Mouse (Mus musculus) ES-E14 (cell line): ENCODE results near the gene Cd68. TPM values are rescaled to one million over a fixed set of nuclear protein-coding genes. Genes with fewer than 3 reads are reported as not detected.

ENCODE experiments used
- DNase-seq: peaks from one replicate; pipeline ENCODE4 v3.0.0-alpha.2; 2013; ENCODE audit warnings: low read depth, low spot score
- H3K27ac ChIP-seq: 2 replicates; pipeline ENCODE4 v1.5.1; 2012; ENCODE audit warnings: low read depth, mild to moderate bottlenecking, low read length, moderate library complexity, mixed read lengths; ENCODE audit not compliant: poor library complexity, insufficient read depth, severe bottlenecking
- H3K36me3 ChIP-seq: 2 replicates; pipeline ENCODE4 v1.6.1; 2012; ENCODE audit warnings: mild to moderate bottlenecking, low read length, moderate library complexity, mixed read lengths; ENCODE audit not compliant: control insufficient read depth, poor library complexity, insufficient read depth, severe bottlenecking
- H3K4me1 ChIP-seq, 2 experiments: fragments of 150-350 bp in 1 of 2; sonication (generic) in 1 of 2; 2 replicates each; pipeline ENCODE4 v1.6.1; 2012; ENCODE audit warnings: low read length in 2 of 2, mild to moderate bottlenecking in 1 of 2, mixed read lengths in 1 of 2; ENCODE audit not compliant: control insufficient read depth in 2 of 2, insufficient read depth in 2 of 2, poor library complexity in 1 of 2
- H3K4me3 ChIP-seq, 2 experiments: fragments of 150-350 bp in 1 of 2; sonication (generic) in 1 of 2; 2 replicates each; pipeline ENCODE4 v1.5.1; 2012; ENCODE audit warnings: low read length in 2 of 2, low read depth in 1 of 2, mild to moderate bottlenecking in 1 of 2, mixed read lengths in 1 of 2; ENCODE audit not compliant: insufficient read depth in 1 of 2, poor library complexity in 1 of 2, severe bottlenecking in 1 of 2
- H3K9ac ChIP-seq: 2 replicates; pipeline ENCODE4 v1.6.1; 2012; ENCODE audit warnings: low read depth, mild to moderate bottlenecking, low read length, mixed read lengths; ENCODE audit not compliant: poor library complexity, insufficient read depth, severe bottlenecking
- H3K9me3 ChIP-seq: fragments of 150-350 bp; sonication (generic); 2 replicates; pipeline ENCODE4 v1.6.1; 2012; ENCODE audit warnings: low read depth, mild to moderate bottlenecking, low read length; ENCODE audit not compliant: control insufficient read depth, insufficient read depth
- CHD2 ChIP-seq: IDR thresholded peaks from 2 replicates; pipeline ENCODE4 v1.6.1; 2014; ENCODE audit warnings: mild to moderate bottlenecking, low read depth, low read length, inconsistent platforms
- HCFC1 ChIP-seq: IDR thresholded peaks from 2 replicates; pipeline ENCODE4 v1.6.1; 2012; ENCODE audit warnings: low read length, inconsistent platforms, borderline replicate concordance; ENCODE audit not compliant: insufficient read depth
- MAFK ChIP-seq: IDR thresholded peaks from 2 replicates; pipeline ENCODE4 v1.6.1; 2014; ENCODE audit warnings: mild to moderate bottlenecking, low read depth, low read length, inconsistent platforms; ENCODE audit not compliant: insufficient read depth
- ZC3H11A ChIP-seq: IDR thresholded peaks from 2 replicates; pipeline ENCODE4 v1.6.1; 2012; ENCODE audit warnings: low read depth, mild to moderate bottlenecking, inconsistent platforms, low read length, borderline replicate concordance
- ZNF384 ChIP-seq: IDR thresholded peaks from 2 replicates; pipeline ENCODE4 v1.6.1; 2012; ENCODE audit warnings: low read depth, low read length, inconsistent platforms
- in situ Hi-C, 2 experiments: fragments of 600-800 bp; cut with MboI; formaldehyde crosslinking; loops; one replicate each; pipeline ENCODE4 v1.15.1; 2025; ENCODE audit warnings: low sequenced_read_pairs in 2 of 2, inconsistent platforms in 1 of 2; ENCODE audit not compliant: unreplicated experiment in 2 of 2
- total RNA-seq: library from RNA; depleted of rRNA; stranded (reverse); fragments of 300-350 nt; gene quantifications from 2 replicates; pipeline ENCODE4 v1.2.3, GENCODE M21; 2012

Gene Cd68
- total RNA-seq, 1 experiment: 23.4 TPM

DNA sequence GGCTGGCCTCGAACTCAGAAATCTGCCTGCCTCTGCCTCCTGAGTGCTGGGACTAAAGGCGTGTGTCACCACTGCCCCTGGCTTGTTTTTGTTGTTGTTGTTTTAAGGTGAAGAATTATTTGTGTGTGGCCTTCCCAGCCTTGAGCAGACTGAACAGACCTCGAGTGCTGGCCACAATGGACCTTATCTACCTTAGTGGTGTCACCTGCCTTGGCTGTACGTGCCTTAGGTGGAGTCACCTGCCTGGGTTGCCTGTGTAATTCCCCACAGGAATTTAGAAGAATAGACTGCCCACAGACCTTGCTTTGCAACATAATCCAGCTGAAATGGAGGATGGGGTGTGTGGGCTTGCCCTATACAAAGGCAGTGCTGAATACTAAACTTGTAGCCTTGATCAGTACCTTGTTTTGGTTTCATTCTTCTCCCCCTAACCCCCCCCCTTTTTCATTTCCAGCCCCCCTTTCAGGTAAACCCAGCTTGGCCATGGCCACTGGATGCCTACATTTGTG lies 42.0 kb upstream of the Cd68 start:
- Histone ChIP-seq H3K9me3 (no peaks in the 10 kb centered on the region), H3K4me1 (peaks cover 18 to 26% of the 10 kb centered on the region in 2 experiments), H3K27ac (peak overlapping the region; percentile 98), H3K36me3 (no peaks in the 10 kb centered on the region), H3K9ac (peak overlapping the region; percentile 49; the same call in 1 of the 2 replicates), H3K4me3 (no peak overlapping the region)
- TF ChIP-seq MAFK (no peak), CHD2 (no peak), ZC3H11A (no peak), ZNF384 (no peak)
- in situ Hi-C loops: no loop called here
- no peak for DNase-seq

DNA sequence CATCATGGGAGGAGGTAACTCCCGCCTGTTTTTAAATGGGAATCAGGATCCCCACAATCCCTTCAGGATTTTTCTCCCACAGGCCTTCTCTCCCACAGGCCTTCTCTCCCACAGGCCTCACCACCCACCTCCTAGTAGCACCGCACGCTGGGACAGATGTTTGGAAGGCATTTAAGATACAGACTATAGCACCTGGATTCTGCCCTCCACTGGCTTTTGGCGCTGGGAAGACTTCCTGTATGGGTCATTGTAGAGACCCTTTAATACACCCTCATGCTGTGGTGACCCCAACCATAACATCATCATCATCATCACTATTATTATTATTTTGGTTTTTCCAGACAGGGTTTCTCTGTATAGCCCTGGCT lies 41.5 kb upstream of the Cd68 start:
- H3K9ac ChIP-seq: peak overlapping the region; percentile 48; the same call in 1 of the 2 replicates
- H3K36me3 ChIP-seq: no peaks in the 10 kb centered on the region
- H3K9me3 ChIP-seq: no peaks in the 10 kb centered on the region
- peaks cover 18 to 26% of the 10 kb centered on the region in 2 experiments for H3K4me1 ChIP-seq
- no peak for TF ChIP-seq ZNF384
- TF ChIP-seq HCFC1: no peak
- no peak for TF ChIP-seq ZC3H11A
- peak overlapping the region; percentile 98 for H3K27ac ChIP-seq
- no peak overlapping the region for H3K4me3 ChIP-seq
- no peak for DNase-seq
- in situ Hi-C loops: no loop called here

DNA sequence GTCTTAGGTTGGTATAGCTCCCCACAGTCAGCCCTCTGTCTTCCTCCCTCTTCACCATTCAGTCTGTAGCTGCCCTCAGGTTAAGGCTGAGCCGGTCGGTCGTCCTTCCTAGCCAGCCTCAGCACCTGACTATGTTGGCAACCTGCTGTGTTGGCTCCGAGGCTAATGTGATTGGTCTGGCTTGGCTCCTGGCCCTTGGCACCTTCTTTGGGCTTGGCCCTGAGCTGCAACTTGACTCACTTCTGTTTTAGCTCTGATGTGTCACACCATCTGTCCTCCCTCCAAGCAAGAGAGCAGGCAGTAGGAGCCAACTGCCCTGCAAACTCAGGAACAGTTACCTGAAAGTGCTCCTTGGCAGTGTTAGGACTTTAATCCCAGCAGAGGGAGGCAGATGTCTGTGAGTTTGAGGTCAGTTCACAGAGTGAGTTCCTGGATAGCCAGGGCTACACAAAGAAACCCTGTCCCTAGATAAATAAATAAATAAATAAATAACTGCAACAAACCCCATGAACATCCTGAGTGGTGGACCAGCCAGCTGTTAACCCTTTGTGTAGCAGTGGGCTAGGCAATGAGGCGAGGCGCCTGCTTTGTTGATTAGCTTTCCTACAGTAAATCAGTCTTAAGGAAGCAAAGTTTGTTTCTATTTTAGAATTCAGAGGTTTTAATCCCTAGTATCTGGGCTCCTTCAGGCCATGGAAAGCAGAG lies 41.0 kb upstream of the Cd68 start:
- H3K36me3 ChIP-seq: no peaks in the 10 kb centered on the region
- in situ Hi-C loops: no loop called here
- no peak for DNase-seq
- no peaks in the 10 kb centered on the region for H3K9me3 ChIP-seq
- peak overlapping the region; percentile 98 for H3K27ac ChIP-seq
- peak overlapping the region; percentile 48 for H3K9ac ChIP-seq
- H3K4me3 ChIP-seq: peak overlapping the region in 1 of 2 experiments; percentile 22; a peak in 2 of 4 replicates
- TF ChIP-seq ZNF384 (no peak), HCFC1 (no peak)
- peaks cover 20 to 29% of the 10 kb centered on the region in 2 experiments for H3K4me1 ChIP-seq

DNA sequence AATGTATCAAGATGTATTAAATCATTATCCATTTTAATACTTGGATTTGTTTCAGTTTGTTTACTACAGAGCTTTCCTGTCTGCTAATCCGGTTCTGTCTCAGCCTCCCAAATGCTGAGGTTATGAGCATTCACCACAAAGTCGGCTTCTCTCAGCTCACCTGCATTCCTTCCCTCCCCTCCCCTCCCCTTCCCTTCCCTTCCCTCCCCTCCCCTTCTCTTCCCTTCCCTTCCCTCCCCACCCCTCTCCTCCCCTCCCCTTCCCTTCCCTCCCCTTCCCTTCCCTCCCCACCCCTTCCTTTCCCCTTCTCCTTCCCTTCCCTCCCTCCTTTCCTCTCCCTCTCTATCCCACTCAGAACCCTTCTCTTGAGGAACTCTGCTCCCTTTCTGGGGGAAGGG lies 38.7 kb upstream of the Cd68 start:
- Histone ChIP-seq H3K9me3 (no peaks in the 10 kb centered on the region), H3K4me3 (peak overlapping the region; percentile 4 to 23; a peak in 1 of 4 replicates), H3K27ac (peak overlapping the region; percentile 89), H3K36me3 (no peaks in the 10 kb centered on the region), H3K9ac (peak overlapping the region; percentile 52; the same call in 1 of the 2 replicates), H3K4me1 (peaks cover 26 to 37% of the 10 kb centered on the region in 2 experiments)
- TF ChIP-seq HCFC1 (no peak), MAFK (no peak), ZNF384 (no peak), CHD2 (no peak), ZC3H11A (no peak)
- in situ Hi-C loops: no loop called here
- no peak for DNase-seq
